Mouse (Mus musculus) ovary, adult 18-20 months (tissue): ENCODE data around the gene Gm39115.

Experiments used
- DNase-seq: peaks from one replicate; pipeline ENCODE4 v3.0.0; 2022; ENCODE audit warnings: low spot score, mixed read lengths

Gm39115 gene

DNA sequence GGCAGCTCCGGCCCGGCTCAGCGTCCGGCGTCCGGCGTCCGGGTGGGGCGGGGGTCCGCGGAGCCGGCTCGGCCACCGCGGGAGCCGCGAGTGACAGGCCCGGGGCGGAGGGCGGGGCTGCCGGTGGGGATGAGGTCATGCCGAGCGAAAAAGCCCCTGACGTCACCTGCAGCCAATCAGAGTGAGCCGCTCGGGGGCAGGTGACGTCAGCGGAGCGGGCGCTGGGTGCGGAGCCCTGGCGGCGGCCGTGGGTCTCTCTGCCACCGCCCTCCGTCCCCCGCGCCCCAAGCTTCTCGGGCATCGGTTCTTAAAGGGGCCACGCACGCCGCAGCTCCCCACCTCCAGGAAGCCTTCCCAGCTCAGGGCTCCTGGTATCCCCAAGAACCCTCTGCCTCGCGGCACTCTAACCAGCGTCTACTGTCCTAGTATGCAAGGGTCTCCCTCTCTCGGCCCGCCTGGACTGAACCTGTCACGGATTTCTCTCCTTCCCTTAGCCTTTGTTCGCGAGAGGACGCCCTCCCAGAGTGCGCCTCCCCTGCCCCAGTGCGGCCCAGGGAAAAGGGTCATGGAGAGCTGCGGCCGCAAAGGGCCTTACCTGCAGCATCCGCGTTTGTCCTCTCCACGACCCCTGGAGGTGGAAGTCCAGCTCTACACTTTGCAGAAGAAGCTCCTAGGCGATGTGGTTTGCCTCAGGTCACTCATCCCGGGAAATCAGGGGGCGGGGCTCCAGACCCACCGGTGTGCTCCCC is 40.5 kb downstream of the Gm39115 start, which contains the start of gene Dusp8:
Gene Dusp8 (minus strand): TSS at position 661 of the 749 bp plus-strand sequence.
- DNase-seq = peak; percentile 68

DNA sequence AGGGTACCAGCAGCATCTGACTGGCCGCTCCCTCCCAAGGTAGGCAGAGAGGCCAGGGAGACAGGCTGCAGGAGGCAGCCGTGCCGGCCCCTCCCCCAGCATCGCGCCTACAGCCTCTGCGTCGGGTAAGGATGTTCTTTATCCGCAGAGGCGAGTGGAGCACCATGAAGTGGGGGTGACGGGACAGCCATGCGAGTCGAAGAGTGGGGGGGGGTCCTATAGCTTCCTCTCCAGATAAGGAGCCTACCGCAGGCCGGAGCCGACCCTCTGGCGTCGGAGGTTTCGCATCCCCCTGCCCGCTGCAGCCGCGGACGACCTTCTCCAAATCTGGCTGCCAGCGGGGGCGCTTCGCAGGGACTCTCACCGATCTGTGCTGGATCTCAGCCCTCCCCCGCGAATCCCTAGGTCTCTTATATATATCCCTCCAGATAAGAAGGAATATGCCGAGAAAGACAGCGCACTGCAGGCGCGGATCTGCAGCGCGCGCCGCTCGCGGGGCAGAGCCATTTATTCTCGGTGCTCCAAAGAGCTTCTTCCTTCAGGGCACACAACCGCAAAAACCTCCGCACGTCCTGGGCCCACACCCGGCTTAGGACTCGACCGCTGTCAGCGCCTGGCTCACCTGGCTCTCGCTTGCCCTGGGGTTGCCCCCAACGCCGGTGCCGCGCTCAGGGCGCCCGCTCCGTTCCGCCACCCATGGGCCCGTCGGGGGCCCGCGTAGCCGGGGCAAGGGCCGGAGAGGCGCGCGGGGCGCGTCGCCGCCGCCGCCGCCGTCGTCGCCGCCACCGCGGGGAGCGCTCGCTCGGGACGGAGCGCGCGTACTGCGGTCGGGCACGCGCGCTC is 41.3 kb downstream of the Gm39115 start:
- no peak for DNase-seq

DNA sequence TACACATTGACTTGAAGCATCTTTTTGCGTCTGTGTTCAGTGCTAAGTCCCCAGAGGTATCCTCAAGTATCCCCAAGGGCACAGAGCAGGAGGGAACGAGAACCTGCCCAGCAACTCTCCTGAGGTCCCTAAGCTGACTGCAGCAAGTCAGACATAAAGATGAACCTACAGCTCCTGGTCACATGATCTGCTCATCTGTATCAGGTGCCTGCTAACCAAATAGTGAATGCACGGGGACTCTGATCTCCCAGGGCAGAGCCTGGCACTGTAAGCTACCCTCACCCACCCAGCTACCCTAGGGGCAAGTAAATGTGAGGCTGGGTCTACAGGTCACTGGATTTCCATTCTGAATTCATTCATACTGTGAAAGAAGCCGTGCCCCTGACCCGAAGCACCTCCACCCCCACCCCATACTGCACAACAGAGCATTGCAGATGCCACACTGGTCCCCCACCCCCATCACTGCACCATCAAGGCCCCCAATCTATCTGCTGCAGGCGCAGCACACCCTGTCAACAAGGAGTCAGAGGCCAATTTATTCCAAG is 42.1 kb downstream of the Gm39115 start:
- DNase-seq = no peak

DNA sequence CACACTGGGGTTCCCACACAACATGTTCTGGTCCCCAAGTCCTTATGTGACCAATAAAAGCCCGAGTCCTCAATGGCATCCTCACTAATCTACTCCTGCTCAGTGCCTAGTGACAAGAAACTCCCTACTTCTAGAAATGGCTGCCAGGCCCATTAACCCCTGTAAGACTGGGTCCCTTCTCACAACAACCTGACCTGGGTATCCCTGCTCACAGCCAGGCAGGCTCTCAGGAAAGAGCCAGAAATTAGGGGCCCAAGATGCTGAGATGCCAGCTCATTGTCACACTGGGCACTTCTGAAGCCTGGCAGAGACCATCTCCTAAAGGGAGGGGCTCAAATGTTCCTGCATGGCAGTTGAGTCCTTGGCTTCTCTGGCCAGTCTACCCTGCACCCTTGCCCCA is 42.8 kb downstream of the Gm39115 start:
- no peak for DNase-seq

DNA sequence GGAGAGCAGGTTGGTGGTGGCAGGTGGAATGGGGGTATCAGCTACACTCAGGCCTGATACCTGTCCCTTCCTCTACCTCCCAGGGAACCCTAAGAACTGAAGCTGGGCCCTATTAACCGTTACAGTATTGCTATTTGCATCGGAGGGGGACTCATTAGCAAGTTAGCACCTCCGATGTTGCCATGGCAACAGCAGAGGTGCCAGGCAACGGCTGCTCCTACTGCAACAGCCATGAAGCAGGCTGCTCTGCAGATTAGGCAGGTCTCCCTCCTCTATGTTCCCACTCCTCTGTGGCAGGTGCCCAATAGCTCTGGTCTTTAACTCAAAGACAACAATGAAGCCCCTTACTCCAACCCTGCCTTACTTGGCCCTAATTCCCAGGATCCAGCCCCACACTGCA is 44.0 kb downstream of the Gm39115 start:
- DNase-seq = no peak

DNA sequence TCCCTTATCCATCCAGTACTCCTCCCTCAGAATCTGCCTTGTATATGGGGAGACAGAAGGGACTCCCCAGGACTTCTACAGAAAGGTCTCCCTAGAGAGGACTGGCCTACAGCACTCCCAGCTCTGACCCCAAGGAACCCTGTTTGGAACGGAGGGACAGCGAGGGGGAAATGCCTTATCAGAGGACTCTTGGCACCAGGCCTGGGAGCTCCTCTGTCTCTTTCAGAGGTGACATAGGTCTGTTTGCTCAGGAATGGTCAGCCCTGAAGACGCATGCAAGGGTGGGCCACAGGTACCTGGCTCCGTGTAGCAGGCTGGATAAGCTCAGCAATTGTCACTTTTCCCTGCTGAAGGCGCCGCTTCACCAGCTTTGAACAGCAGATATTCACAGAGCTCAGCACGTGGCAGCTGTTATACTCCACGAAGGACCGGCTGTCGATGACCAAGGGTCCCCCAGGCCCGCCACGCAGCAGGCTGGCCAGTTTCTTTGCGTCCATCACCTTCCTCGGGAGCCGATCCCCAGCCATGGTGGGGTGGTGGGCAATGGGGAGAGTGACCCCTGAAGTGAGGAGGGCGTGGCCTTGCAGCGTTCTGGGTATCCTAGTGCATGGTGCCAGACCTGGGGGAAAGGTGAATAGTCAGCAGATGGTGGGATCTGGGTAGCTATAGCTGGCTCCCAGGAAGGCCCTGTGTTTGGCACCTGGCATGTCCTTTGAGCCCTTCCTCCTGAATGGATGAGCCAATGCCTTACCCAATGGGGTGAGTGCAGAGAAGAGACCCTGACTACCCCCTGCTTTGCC is 46.0 kb downstream of the Gm39115 start:
- no peak for DNase-seq

DNA sequence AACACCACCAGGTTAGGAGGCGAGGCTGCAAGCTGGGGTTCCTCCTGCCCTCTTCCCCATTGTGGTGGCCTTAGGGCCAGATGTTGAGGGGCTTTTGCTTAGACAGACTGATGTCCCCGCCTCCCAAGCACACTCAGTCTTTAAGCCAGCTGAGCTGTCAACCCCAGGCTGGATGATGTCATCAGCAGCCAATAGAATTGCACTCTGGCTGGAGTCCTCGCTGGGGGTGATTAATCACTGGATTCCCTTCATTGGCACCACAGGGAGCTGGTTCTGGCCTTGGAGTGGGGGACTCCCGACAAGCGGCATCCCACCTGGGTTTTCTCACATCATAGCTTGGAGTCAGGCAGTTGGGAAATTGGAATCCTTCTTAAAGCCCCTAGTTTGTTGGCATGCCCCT is 46.9 kb downstream of the Gm39115 start:
- DNase-seq = peak; percentile 15

DNA sequence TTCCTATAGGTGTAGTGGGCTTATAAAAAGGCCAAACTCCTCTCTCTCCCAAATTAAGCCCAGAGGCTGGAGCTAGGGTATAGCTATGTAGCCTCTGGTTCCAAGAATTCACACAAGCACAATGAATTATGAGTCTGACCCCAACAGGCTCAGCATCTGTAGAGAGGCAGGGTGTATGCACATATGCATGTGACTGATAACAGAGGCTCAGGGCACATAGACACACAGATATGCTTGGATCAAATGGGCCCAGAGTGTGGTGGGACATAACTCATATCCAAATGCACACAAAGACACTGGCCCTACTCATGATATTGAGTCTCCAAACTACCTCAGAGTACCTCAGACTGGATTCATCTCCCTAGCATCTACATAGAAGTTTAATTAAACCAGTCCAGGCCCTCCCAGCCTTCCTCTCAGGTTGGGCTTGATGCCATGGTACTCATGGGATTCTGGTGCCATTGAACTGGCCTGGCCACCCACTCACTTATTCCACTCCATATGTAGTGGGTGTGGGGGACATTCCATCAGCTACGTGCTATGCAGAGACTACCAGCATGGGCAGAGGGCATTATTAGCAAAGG is 48.7 kb downstream of the Gm39115 start:
- DNase-seq = no peak

DNA sequence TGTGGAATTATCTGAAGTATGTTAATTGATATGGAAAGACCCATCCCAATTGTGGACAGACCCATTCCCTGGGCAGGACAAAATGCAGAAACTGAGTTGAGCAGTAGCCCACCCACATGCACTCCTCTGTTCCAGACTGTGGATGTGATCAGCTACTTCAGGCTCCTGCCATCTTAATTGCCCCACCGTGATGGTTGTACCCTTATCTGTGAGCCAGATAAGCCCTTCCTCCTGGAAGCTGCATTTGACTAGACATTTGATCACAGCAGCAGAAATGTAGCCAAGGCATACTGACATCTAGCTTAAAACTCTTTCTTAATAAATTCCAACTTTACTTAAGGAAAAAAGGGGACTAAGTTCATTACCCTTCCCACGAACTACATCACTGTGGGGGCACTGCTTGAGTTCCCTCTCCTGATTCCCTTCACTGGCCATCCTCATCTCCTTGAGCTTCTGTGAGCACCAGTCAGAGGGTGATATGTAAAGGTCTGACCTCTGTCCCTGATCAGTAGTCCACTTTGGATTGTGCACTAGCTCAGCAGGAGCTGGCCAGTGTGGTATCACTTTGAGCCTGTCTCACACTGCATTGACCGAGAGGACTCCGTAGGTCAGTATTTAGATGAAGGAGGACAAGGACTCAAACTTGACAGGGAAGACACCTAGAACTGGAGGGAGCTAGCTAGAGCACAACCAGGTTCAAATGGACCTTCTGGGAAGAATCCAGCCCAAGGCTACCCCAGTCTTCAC is 49.5 kb downstream of the Gm39115 start:
- no peak for DNase-seq
